ENCODE assay signal across 15 mouse cellular contexts in genomic region chr13:28520127-28520482, GRCm38 (mm10).
DNase-seq lines count a peak whose midpoint lies in the region; ATAC-seq and TF ChIP-seq lines count a peak whose summit lies in the region.
"Had no signal": no experiment of that assay in that cellular context is flagged by ENCODE, and none has a peak within 500 bp of the region (broad histone marks: within the 10 kb centered on the region; RNA-seq: fewer than 3 reads in every experiment).

No protein-coding gene starts in this region.

- no peaks in the 10 kb centered on the region for H3K27me3 ChIP-seq in limb, embryonic 15.5 days
- H3K27me3 ChIP-seq in midbrain, embryonic 14.5 days (ENCODE audit: control insufficient read depth, insufficient read depth, low read length): no peaks in the 10 kb centered on the region
- H3K27me3 ChIP-seq: forebrain, embryonic 13.5 days; hindbrain, embryonic 12.5 days had no signal

- 28% methylated on average over 1 of the region's 1 CpGs for WGBS in limb, embryonic 15.5 days
- WGBS in midbrain, embryonic 14.5 days: 78% methylated on average over 1 of the region's 1 CpGs

- H3K9ac ChIP-seq in limb, embryonic 15.5 days: no peak overlapping the region
- no peak overlapping the region for H3K9ac ChIP-seq in midbrain, embryonic 14.5 days (replicated peaks; ENCODE audit: low read length)
- H3K9ac ChIP-seq: forebrain, embryonic 13.5 days; forebrain, postnatal 0 days; hindbrain, embryonic 12.5 days had no signal

- DNase-seq in gastrocnemius, adult 2 months: no peak
- DNase-seq in gastrocnemius, adult 8-10 months (ENCODE audit: low spot score in 2 of 2): no peak
- peak; percentile 16 for DNase-seq in thymus, postnatal 4 days
- no peak for DNase-seq in thymus, adult 18-20 months
- DNase-seq in midbrain, embryonic 14.5 days: no peak
- DNase-seq in adrenal gland, adult (ENCODE audit: inconsistent age in 2 of 2, low spot score in 1 of 2): no peak
- DNase-seq: cerebellum, adult 11-12 months; cerebellum, adult 9-10 months; forebrain, postnatal 0 days; gastrocnemius, postnatal 36 days had no signal

- TF ChIP-seq CTCF in gastrocnemius, adult 2 months (IDR thresholded peaks at IDR 0.05): no peak

- peaks cover 9% of the 10 kb centered on the region; the same call in 1 of the 2 replicates for H3K4me1 ChIP-seq in limb, embryonic 15.5 days
- no peaks in the 10 kb centered on the region for H3K4me1 ChIP-seq in midbrain, embryonic 14.5 days (ENCODE audit: control insufficient read depth, insufficient read depth, low read length)
- H3K4me1 ChIP-seq: heart, embryonic 10.5 days had no signal

- intact Hi-C loops in gastrocnemius, adult 2 months (cut with DNase I): loop anchor here (10.0 kb wide), 1 partner anchor 1315 kb away; no protein-coding TSS in a partner anchor

- H3K4me2 ChIP-seq in limb, embryonic 15.5 days: no peak overlapping the region
- no peak overlapping the region for H3K4me2 ChIP-seq in midbrain, embryonic 14.5 days (ENCODE audit: low read length)
- H3K4me2 ChIP-seq: forebrain, embryonic 13.5 days; hindbrain, embryonic 12.5 days had no signal

- no peak overlapping the region for H3K4me3 ChIP-seq in gastrocnemius, adult 2 months
- H3K4me3 ChIP-seq in limb, embryonic 15.5 days: no peak overlapping the region
- no peak overlapping the region for H3K4me3 ChIP-seq in midbrain, embryonic 14.5 days (replicated peaks; ENCODE audit: low read depth, low read length)
- H3K4me3 ChIP-seq: forebrain, embryonic 13.5 days; heart, embryonic 10.5 days; hindbrain, embryonic 12.5 days had no signal

- H3K27ac ChIP-seq in gastrocnemius, adult 2 months: peak overlapping the region; percentile 16; the same call in 1 of the 2 replicates
- peak overlapping the region; percentile 24; the same call in 1 of the 2 replicates for H3K27ac ChIP-seq in limb, embryonic 15.5 days
- H3K27ac ChIP-seq in midbrain, embryonic 14.5 days (replicated peaks; ENCODE audit: low read depth, low read length): no peak overlapping the region
- H3K27ac ChIP-seq: forebrain, embryonic 13.5 days; heart, embryonic 10.5 days; hindbrain, embryonic 12.5 days had no signal

- no peaks in the 10 kb centered on the region for H3K9me3 ChIP-seq in limb, embryonic 15.5 days
- H3K9me3 ChIP-seq in midbrain, embryonic 14.5 days (ENCODE audit: control insufficient read depth, low read length): no peaks in the 10 kb centered on the region
- H3K9me3 ChIP-seq: forebrain, embryonic 13.5 days; heart, embryonic 10.5 days; hindbrain, embryonic 12.5 days had no signal

- ATAC-seq in limb, embryonic 15.5 days (ENCODE audit: insufficient number of reproducible peaks, low FRiP score, low TSS enrichment, low read depth): no peak
- ATAC-seq in midbrain, embryonic 14.5 days (ENCODE audit: low FRiP score, low TSS enrichment): no peak
- ATAC-seq: forebrain, postnatal 0 days; hindbrain, embryonic 16.5 days had no signal

- H3K36me3 ChIP-seq in limb, embryonic 15.5 days: no peaks in the 10 kb centered on the region
- no peaks in the 10 kb centered on the region for H3K36me3 ChIP-seq in midbrain, embryonic 14.5 days (ENCODE audit: control insufficient read depth, insufficient read depth, low read length)
- H3K36me3 ChIP-seq: heart, embryonic 10.5 days; hindbrain, embryonic 12.5 days had no signal
